Mouse (Mus musculus) skeletal muscle tissue, postnatal 0 days (tissue): ENCODE data around the gene Olfr641. TPM values are rescaled to one million over a fixed set of nuclear protein-coding genes. Genes with fewer than 3 reads are reported as not detected.

Source experiments
- polyA plus RNA-seq: library from polyadenylated mRNA; unstranded; fragments of >200 nt; fragmentation: Nextera tagmentation; extraction: Ambion mirVana; gene quantifications from 2 replicates; pipeline ENCODE4 v1.2.1, GENCODE M21; 2015

Olfr641 gene
- polyA plus RNA-seq, result not detected in 2 replicates

DNA sequence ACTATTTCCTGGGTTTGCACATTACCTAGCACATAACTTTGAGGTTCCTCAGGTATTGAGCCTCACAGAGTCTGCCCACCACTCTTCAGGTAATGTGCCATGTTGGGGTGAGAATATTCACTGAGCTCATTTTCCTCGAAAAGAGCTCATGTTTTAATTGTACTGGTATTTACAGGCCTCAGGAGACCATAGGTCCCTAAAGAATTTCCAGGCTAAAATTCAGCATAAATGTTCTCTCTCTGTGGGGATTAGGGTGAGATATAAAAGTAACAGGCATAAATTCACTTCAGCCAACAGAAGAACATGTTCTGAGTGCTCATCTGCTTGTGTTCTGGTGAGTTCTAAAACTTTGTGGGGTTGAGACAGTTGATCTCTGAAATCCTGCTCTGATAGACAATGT is at the start of gene Olfr641:
TSS of gene Olfr641 (plus strand) at position 301 of the 400 bp plus-strand sequence.

DNA sequence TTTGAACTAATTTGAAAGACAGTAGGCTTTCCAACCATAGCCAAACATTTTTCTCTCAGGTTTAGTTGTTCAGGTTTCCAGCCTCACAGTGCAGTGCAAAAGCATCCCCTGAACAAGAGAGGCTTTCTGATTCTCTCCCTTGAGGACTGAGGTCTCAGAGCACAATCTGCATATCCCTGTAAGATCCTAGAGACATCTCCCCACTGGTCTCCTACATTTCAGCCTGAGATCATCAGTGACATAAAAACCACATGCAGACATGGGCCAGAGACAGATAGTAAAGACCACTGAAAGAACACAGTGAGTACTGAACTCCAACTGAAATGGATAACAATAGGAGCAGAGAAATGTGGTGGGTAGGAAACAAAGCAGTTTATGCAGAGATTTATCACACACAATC is 36.8 kb upstream of the Olfr641 start, which contains the start of gene Olfr638:
TSS of gene Olfr638 (plus strand) at position 301 of the 400 bp plus-strand sequence.

DNA sequence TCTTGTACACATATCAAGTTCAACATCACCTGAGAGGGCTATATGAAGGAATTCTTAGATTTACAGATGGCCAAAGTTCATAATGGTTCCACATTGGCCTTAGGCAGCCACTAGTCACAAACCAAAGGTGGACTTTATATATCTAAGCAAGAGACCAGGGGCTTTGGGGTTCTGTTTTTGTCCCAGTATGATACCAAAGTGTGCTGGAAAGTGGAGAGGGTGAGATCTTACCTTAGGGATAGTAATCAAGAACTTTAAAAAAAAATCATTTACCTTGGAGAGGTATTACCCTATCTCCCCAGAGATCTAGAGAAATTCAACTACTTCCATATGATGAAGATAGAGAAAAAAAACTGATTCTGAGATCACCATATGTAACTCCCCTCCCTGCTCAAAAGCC is 18.0 kb upstream of the Olfr641 start, which contains the start of gene Olfr639:
TSS of gene Olfr639 (minus strand) at position 101 of the 400 bp plus-strand sequence.

GRCm38 (mm10) chr7:104025473-104025872 is 9.8 kb upstream of the Olfr641 start, which contains the start of gene Olfr640:
Olfr640 (minus strand) TSS chr7:104025573.

DNA sequence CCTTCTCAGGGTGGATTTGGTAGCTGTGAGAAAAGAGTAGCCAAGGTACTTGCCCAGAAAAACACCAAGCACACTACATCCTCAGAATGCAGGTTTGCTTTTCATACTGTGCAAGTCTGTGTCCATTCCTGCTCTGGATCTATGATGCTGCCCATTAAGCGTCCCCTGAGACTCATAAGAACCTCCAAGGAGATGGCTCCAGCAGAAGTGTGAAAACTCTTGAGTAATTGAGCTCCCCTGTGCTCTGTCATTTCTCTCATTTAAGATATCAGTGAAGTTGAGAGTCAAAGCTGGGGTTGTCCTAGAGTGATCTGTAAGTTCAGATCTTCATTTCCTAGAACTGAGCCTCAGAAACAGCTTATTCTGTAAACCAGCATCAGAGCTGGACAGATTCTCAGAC is 17.3 kb downstream of the Olfr641 start, which contains the start of gene Olfr642:
TSS of gene Olfr642 (minus strand) at position 101 of the 400 bp plus-strand sequence.

GRCm38 (mm10) chr7:104061345-104061744 is 26.1 kb downstream of the Olfr641 start, which contains the start of gene 4930516K23Rik:
4930516K23Rik (minus strand) TSS chr7:104061445.

GRCm38 (mm10) chr7:104071769-104072168 is 36.5 kb downstream of the Olfr641 start, which contains the start of gene Olfr644:
Olfr644 (minus strand) TSS chr7:104071869.

GRCm38 (mm10) chr7:104085365-104085764 is 50.1 kb downstream of the Olfr641 start, which contains the start of gene Olfr645:
Olfr645 (minus strand) TSS chr7:104085465.

Other genes with a start within 250 kb of the Olfr641 start
- not detected in 2 replicates for gene Olfr67, start 243.6 kb upstream of the Olfr641 start, polyA plus RNA-seq
- gene Hbb-bt, start 221.4 kb upstream of the Olfr641 start, polyA plus RNA-seq, result 421 and 497 TPM in 2 replicates
- gene Hbb-bs, start 207.3 kb upstream of the Olfr641 start, polyA plus RNA-seq, result 1,956 and 2,204 TPM in 2 replicates
- not detected in 2 replicates for gene Hbb-bh2, start 194.9 kb upstream of the Olfr641 start, polyA plus RNA-seq
- gene Hbb-bh1, start 192.3 kb upstream of the Olfr641 start, polyA plus RNA-seq, result not detected in 2 replicates
- gene Hbb-y, start 182.2 kb upstream of the Olfr641 start, polyA plus RNA-seq, result not detected in 2 replicates
- gene Olfr66, start 149.2 kb upstream of the Olfr641 start, polyA plus RNA-seq, result not detected in 2 replicates
- not detected in 2 replicates for gene Olfr64, start 141.0 kb upstream of the Olfr641 start, polyA plus RNA-seq
- gene Olfr65, start 132.0 kb upstream of the Olfr641 start, polyA plus RNA-seq, result not detected in 2 replicates
- not detected in 2 replicates for gene Olfr631, start 106.6 kb upstream of the Olfr641 start, polyA plus RNA-seq
- not detected in 2 replicates for gene Olfr632, start 101.1 kb upstream of the Olfr641 start, polyA plus RNA-seq
- not detected in 2 replicates for gene Olfr633, start 91.0 kb upstream of the Olfr641 start, polyA plus RNA-seq
- not detected in 2 replicates for gene Olfr635, start 64.3 kb upstream of the Olfr641 start, polyA plus RNA-seq
- gene Olfr638, start 36.7 kb upstream of the Olfr641 start, polyA plus RNA-seq, result not detected in 2 replicates
- gene Olfr639, start 18.1 kb upstream of the Olfr641 start, polyA plus RNA-seq, result not detected in 2 replicates
- not detected in 2 replicates for gene Olfr640, start 9.9 kb upstream of the Olfr641 start, polyA plus RNA-seq
- gene Olfr642, start 17.2 kb downstream of the Olfr641 start, polyA plus RNA-seq, result not detected in 2 replicates
- gene 4930516K23Rik, start 26.0 kb downstream of the Olfr641 start, polyA plus RNA-seq, result not detected in 2 replicates
- not detected in 2 replicates for gene Olfr644, start 36.4 kb downstream of the Olfr641 start, polyA plus RNA-seq
- gene Olfr645, start 50.0 kb downstream of the Olfr641 start, polyA plus RNA-seq, result not detected in 2 replicates
- not detected in 2 replicates for gene Olfr646, start 69.4 kb downstream of the Olfr641 start, polyA plus RNA-seq
- not detected in 2 replicates for gene Ubqln5, start 94.4 kb downstream of the Olfr641 start, polyA plus RNA-seq
- gene Olfr643, start 102.0 kb downstream of the Olfr641 start, polyA plus RNA-seq, result not detected in 2 replicates
- gene Ubqln3, start 107.8 kb downstream of the Olfr641 start, polyA plus RNA-seq, result not detected in 2 replicates
- not detected in 2 replicates for gene Ubqlnl, start 115.1 kb downstream of the Olfr641 start, polyA plus RNA-seq
- gene Olfm5, start 129.4 kb downstream of the Olfr641 start, polyA plus RNA-seq, result not detected in 2 replicates
- gene Olfr648, start 147.9 kb downstream of the Olfr641 start, polyA plus RNA-seq, result 0.05 TPM in 1 of 2 replicates, not detected in the other
- not detected in 2 replicates for gene Olfr649, start 160.5 kb downstream of the Olfr641 start, polyA plus RNA-seq
- 0.56 and 0.97 TPM in 2 replicates for gene Trim6, start 183.3 kb downstream of the Olfr641 start, polyA plus RNA-seq
- 1.7 and 2.2 TPM in 2 replicates for gene Trim34a, start 209.0 kb downstream of the Olfr641 start, polyA plus RNA-seq